Mouse (Mus musculus): ENCODE results near the gene Itgb1bp1.

DNA sequence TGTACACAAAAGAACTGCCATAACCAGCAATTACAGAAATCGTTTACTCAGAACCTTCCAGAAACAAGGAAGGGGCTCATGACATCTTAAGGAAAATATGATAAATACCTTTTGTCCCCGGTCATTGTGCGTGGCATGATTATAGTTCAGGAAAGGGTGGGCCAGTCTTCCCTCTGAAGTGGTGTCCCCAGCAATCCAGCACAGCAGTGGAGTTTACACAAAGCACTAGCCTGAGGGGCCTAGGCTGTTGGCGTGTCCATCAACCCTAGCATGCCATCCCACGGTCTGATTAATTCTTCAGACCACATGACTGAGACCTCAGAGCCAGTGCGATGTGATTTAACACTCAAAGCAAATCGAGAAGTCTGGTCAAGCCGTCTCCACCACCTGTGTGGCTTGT lies 60.7 kb downstream of the Itgb1bp1 start:
- TF ChIP-seq CTCF (IDR thresholded peaks at IDR 0.05) (no peak), EP300 (IDR thresholded peaks at IDR 0.05) (peak; percentile 96)

Data from lung, postnatal 0 days (tissue).